Mouse (Mus musculus) thymus, adult 2 months (tissue): ENCODE data around the gene Cep85l. TPM values are rescaled to one million over a fixed set of nuclear protein-coding genes. Genes with fewer than 3 reads are reported as not detected.

ENCODE experiments used
- DNase-seq: peaks from one replicate; pipeline ENCODE4 v3.0.0; 2021
- H3K27ac ChIP-seq: fragments of 200-500 bp; 2 replicates; pipeline ENCODE4 v1.5.1; 2012; ENCODE audit warnings: low read length, control low read depth; ENCODE audit not compliant: control insufficient read depth, insufficient read depth
- H3K27me3 ChIP-seq: fragments of 200-500 bp; 2 replicates; pipeline ENCODE4 v1.6.1; 2012; ENCODE audit warnings: mild to moderate bottlenecking, low read length, moderate library complexity, mixed read lengths; ENCODE audit not compliant: control insufficient read depth, insufficient read depth
- H3K36me3 ChIP-seq: fragments of 200-500 bp; 2 replicates; pipeline ENCODE4 v1.6.1; 2012; ENCODE audit warnings: mild to moderate bottlenecking, low read length, moderate library complexity; ENCODE audit not compliant: control insufficient read depth, insufficient read depth
- H3K4me1 ChIP-seq: fragments of 200-500 bp; replicated peaks from 2 replicates; pipeline ENCODE4 v1.6.1; 2012; ENCODE audit warnings: low read length; ENCODE audit not compliant: control insufficient read depth, insufficient read depth
- H3K4me3 ChIP-seq: fragments of 200-500 bp; 2 replicates; pipeline ENCODE4 v1.5.1; 2012; ENCODE audit warnings: mild to moderate bottlenecking, low read length, control low read depth, moderate library complexity; ENCODE audit not compliant: control insufficient read depth, insufficient read depth
- CTCF ChIP-seq: fragments of 200-500 bp; IDR thresholded peaks from 2 replicates; pipeline ENCODE4 v1.5.1; 2012; ENCODE audit warnings: mild to moderate bottlenecking, control low read depth, low read length, moderate library complexity, borderline replicate concordance; ENCODE audit not compliant: control insufficient read depth, poor library complexity, insufficient read depth; ENCODE audit errors: extremely low read depth
- POLR2A ChIP-seq: fragments of 200-500 bp; IDR thresholded peaks from 2 replicates; pipeline ENCODE4 v1.6.1; 2012; ENCODE audit warnings: mild to moderate bottlenecking, low read length, control low read depth, moderate library complexity; ENCODE audit not compliant: control insufficient read depth, poor library complexity, insufficient read depth; ENCODE audit errors: extremely low read depth
- WGBS: fragments of 180-500 bp; shearing (Covaris S2); methylation state at CpG from one replicate; pipeline ENCODE4 v1.1.7; 2018; 5-methylcytosine and 5-hydroxymethylcytosine counted together
- polyA plus RNA-seq: library from polyadenylated mRNA; depleted of rRNA; stranded (reverse); fragments of >200 nt; gene quantifications from 2 replicates; pipeline ENCODE4 v1.2.3, GENCODE M21; 2012

Gene Cep85l
- polyA plus RNA-seq, 1 experiment = 1.9 TPM

DNA sequence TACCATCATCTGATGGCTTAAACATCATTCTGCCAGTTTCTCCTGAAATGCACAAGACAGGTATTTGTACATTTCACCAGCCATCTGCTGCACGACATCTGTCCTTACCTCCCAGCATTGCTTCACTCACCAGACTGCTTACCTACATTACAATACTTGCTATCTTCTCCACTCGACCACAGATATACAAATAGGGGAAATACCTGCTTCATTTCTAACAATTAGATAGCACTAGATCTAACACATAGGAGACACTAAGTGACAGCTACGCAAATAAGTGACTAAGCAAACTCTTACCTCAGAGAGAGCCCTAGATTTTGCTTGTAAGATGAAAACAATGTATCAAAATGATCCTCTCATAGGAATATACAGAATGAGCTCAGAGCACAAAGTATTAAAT lies 26.1 kb downstream of the Cep85l start:
- DNase-seq = no peak
- H3K4me3 ChIP-seq = no peak overlapping the region
- TF ChIP-seq POLR2A = no peak
- WGBS = 91% methylated on average over 3 of the region's 3 CpGs
- no peaks in the 10 kb centered on the region for H3K4me1 ChIP-seq
- no peak overlapping the region for H3K27ac ChIP-seq
- H3K36me3 ChIP-seq = no peaks in the 10 kb centered on the region
- H3K27me3 ChIP-seq = no peaks in the 10 kb centered on the region

DNA sequence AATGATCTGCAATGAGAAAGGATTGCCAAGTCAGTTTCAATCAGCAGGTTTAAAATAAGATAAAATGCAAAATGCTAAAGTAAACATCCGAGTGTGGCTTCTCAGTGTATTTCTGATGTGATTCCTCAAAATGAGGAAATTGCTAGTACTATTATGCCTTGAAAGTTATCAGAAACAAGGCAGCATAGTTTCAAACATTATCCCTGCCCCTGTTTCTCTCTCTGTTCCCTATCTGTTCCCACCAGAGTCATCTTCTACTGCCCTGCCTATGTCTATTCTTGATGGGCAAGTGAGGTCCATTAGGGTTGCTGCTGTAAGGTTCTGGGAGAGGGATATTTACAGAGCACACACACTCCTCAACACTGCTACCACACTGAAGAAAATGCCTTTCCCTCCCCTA lies 30.5 kb downstream of the Cep85l start:
- 93% methylated on average over 1 of the region's 1 CpGs for WGBS
- TF ChIP-seq POLR2A (no peak), CTCF (no peak)
- H3K27ac ChIP-seq = no peak overlapping the region
- no peak overlapping the region for H3K4me3 ChIP-seq
- no peaks in the 10 kb centered on the region for H3K27me3 ChIP-seq
- no peak for DNase-seq
- H3K36me3 ChIP-seq = no peaks in the 10 kb centered on the region
- 0 out of 2 replicates have a peak, but pooled peaks cover 2% of the 10 kb centered on the region for H3K4me1 ChIP-seq

DNA sequence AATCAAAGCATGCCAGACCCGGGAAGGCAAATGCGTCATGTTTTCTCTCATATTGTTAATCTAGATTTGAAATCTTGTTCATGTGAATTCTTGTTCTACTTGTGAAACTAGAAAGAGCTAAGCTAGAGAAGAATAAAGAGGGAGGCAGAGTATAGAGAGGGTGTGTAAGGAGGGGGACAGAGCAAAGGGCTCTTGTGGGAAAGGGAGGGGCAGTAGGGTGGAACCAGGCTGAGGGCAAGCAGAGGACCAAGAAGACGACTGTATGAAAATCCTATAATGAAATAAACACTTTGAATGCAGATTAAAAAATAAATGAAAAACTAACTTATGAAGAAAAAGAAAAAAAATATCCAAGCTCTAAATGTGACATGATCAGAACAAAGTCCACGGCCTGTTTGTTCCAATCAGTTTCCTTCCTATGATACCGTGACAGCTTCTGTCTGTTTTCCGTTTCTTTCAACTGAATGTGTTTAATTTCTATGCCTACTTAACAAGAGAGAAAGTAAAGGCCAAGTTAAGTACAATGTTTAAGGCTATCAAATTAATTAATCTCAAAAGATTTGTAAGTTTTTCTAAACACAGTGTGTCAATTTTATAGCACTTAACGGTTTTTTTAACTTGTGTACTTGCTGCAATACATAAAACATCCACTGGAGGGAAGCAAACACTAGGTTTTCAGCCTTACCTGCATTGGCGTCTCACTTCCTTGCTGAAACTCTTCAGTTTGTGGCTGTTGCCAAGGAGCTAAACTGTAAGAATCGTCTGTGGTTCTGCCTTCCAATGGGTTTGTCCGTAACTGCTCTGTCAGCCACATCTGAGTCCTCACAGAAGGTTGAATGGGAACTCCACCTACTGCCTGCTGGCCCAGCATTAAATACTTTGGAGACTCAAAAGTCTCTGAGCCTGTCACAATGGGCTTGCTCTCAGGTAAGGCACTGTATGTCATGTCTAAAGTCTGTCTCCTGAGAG lies 31.7 kb downstream of the Cep85l start:
- H3K4me3 ChIP-seq = no peak overlapping the region
- H3K27me3 ChIP-seq = no peaks in the 10 kb centered on the region
- H3K36me3 ChIP-seq = no peaks in the 10 kb centered on the region
- no peak overlapping the region for H3K27ac ChIP-seq
- 0 out of 2 replicates have a peak, but pooled peaks cover 2% of the 10 kb centered on the region for H3K4me1 ChIP-seq
- peak; percentile 60 for DNase-seq
- WGBS = 58% methylated on average over 10 of the region's 10 CpGs
- no peak for TF ChIP-seq POLR2A
- no peak for TF ChIP-seq CTCF

DNA sequence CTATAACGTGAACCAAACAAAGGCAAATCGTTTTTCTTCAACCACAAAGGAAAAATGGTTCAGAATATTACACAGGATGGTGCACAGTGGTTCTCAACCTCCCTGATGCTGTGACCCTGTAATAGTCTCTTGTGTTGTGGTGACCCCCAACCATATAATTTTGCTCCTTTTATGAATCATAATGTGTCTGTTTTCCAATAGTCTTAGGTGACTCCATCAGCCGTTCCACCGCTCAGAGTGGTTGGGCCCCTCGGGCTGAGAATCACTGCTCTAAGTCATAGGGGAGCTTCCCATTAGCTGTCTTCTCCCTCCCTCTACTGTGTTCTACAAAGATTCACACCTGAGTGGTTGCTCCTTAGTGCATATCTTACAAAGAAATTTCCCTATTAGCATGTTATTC lies 32.8 kb downstream of the Cep85l start:
- Histone ChIP-seq H3K36me3 (no peaks in the 10 kb centered on the region), H3K4me1 (0 out of 2 replicates have a peak, but pooled peaks cover 2% of the 10 kb centered on the region), H3K27ac (no peak overlapping the region), H3K27me3 (no peaks in the 10 kb centered on the region), H3K4me3 (no peak overlapping the region)
- no peak for DNase-seq
- 85% methylated on average over 5 of the region's 5 CpGs for WGBS
- no peak for TF ChIP-seq POLR2A
- no peak for TF ChIP-seq CTCF

DNA sequence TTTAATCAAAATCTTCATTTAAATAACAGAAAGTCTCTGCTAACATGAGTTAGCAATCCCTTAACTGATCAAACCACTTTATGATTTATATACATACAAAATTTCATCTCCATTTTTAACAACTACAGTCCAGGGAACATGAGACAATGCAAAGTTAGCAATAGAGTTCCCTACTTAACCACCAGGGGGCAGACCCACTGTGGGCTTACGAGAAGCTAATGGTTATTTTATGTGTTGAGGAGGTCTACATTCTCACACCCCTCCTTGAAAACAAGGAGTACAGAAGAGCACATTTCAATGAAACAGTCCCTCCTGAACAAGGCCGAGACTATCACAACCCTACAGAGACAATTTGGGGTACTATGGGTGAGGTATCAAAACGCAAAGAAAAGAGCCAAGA lies 33.2 kb downstream of the Cep85l start:
- 0 out of 2 replicates have a peak, but pooled peaks cover 2% of the 10 kb centered on the region for H3K4me1 ChIP-seq
- H3K4me3 ChIP-seq = no peak overlapping the region
- H3K27me3 ChIP-seq = no peaks in the 10 kb centered on the region
- no peaks in the 10 kb centered on the region for H3K36me3 ChIP-seq
- TF ChIP-seq CTCF (no peak), POLR2A (no peak)
- WGBS = 63% methylated on average over 3 of the region's 3 CpGs
- DNase-seq = peak; percentile 48
- H3K27ac ChIP-seq = no peak overlapping the region

DNA sequence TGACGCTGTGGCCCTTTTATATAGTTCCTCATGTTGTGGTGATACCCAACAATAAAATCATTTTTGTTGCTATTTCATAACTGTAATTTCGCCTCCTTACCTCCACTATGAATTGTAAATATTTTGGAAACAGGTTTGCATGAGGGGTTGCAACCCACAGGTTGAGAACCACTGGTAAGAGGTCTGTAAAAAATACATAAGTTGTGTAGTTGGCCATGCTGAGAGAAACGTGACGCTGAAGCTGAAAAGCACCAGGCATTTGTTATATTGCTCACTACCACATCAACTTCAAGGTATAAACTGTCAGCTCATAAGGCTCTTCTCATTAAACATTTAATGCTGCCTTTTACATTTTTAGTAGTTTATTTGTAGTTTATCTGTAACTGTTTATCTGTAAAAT lies 34.2 kb downstream of the Cep85l start:
- 91% methylated on average over 4 of the region's 4 CpGs for WGBS
- Histone ChIP-seq H3K27ac (no peak overlapping the region), H3K4me3 (no peak overlapping the region), H3K27me3 (no peaks in the 10 kb centered on the region), H3K4me1 (0 out of 2 replicates have a peak, but pooled peaks cover 2% of the 10 kb centered on the region), H3K36me3 (no peaks in the 10 kb centered on the region)
- TF ChIP-seq CTCF (no peak), POLR2A (no peak)
- no peak for DNase-seq
